In the genomic region with DNA sequence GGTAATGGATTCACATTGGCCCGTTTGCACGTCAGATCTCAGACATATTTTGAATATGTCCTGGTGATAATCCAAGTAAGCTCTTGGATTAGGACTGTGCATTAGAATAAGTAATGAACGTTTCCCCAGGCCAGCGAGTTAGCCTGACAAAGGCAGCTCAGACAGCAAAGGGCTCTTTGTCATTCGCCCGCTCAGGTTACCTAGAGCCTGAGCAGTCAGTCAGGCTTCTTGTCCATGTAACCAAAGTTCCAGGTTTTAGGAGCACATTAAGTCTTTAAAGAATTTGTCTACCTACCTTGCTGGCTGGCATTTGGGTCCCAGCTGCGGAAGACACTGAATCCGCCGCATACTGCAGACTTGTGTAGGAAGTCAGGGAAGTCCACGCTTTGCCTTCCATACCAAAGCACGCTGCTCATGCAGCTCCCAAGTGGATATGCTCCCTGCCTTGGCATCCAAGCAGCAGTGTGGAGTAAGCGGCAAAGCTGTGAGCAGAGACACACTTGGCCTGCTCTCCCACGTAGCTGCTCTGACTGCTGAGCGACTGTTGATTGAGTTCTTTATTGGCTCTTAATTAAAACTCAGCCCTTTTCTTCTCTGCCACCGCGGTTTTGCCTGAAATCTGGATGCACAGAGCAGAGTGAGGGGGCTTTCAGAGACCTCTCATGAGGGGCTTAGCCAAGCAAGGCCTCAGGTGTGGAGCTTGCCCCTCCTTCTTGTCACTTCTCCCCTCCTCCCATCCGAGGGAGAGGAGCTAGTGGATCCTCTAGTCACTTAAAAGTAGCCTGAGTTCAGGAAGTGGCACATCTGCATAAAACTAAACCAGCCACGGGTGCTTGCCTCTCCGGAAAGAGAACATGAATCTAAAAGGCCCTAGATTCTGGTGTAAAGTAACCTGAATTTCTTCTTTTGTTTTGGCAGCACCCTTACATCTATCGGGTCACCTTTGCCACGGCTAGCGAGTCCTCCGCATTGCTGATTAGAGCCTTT, we compare ENCODE assay signal across 15 mouse cellular contexts. TPM values are rescaled to one million over a fixed set of nuclear protein-coding genes. Genes with fewer than 3 reads are reported as not detected.
DNase-seq lines count a peak whose midpoint lies in the region; ATAC-seq and TF ChIP-seq lines count a peak whose summit lies in the region.
"Had no signal": no experiment of that assay in that cellular context is flagged by ENCODE, and none has a peak within 500 bp of the region (broad histone marks: within the 10 kb centered on the region; RNA-seq: fewer than 3 reads in every experiment).

No protein-coding gene starts in this region.

- H3K9ac ChIP-seq in hindbrain, embryonic 15.5 days = no peak overlapping the region
- H3K9ac ChIP-seq in hindbrain, embryonic 14.5 days = no peak overlapping the region
- peak overlapping the region; percentile 17; the same call in 1 of the 2 replicates for H3K9ac ChIP-seq in ES-E14 (ENCODE audit: insufficient read depth, low read depth, low read length, poor library complexity, severe bottlenecking)
- H3K9ac ChIP-seq in forebrain, embryonic 15.5 days (replicated peaks) = no peak overlapping the region
- no peak overlapping the region for H3K9ac ChIP-seq in intestine, embryonic 16.5 days (ENCODE audit: low read depth, low read length)

- no peak for TF ChIP-seq CTCF in thymus, adult 2 months (IDR thresholded peaks at IDR 0.05; ENCODE audit: borderline replicate concordance, control insufficient read depth, extremely low read depth, insufficient read depth, low read length, poor library complexity)

- H3K36me3 ChIP-seq in hindbrain, embryonic 15.5 days = peaks cover 50% of the 10 kb centered on the region
- peaks cover 86% of the 10 kb centered on the region for H3K36me3 ChIP-seq in hindbrain, embryonic 14.5 days (replicated peaks; ENCODE audit: control insufficient read depth, insufficient read depth)
- H3K36me3 ChIP-seq in ES-E14 (ENCODE audit: control insufficient read depth, insufficient read depth, low read length, poor library complexity, severe bottlenecking) = peaks cover 5% of the 10 kb centered on the region
- peaks cover 24% of the 10 kb centered on the region for H3K36me3 ChIP-seq in forebrain, embryonic 15.5 days
- peaks cover 23% of the 10 kb centered on the region for H3K36me3 ChIP-seq in thymus, adult 2 months (ENCODE audit: control insufficient read depth, insufficient read depth, low read length)
- peaks cover 9% of the 10 kb centered on the region; the same call in 1 of the 2 replicates for H3K36me3 ChIP-seq in intestine, embryonic 16.5 days (ENCODE audit: control insufficient read depth, insufficient read depth, low read length)

- no peaks in the 10 kb centered on the region for H3K9me3 ChIP-seq in hindbrain, embryonic 15.5 days
- no peaks in the 10 kb centered on the region for H3K9me3 ChIP-seq in hindbrain, embryonic 14.5 days (ENCODE audit: control insufficient read depth, low read length)
- H3K9me3 ChIP-seq in ES-E14 (ENCODE audit: control insufficient read depth, insufficient read depth, low read depth, low read length) = no peaks in the 10 kb centered on the region
- no peaks in the 10 kb centered on the region for H3K9me3 ChIP-seq in forebrain, embryonic 15.5 days
- no peaks in the 10 kb centered on the region for H3K9me3 ChIP-seq in intestine, embryonic 16.5 days (ENCODE audit: control insufficient read depth, low read length)

- no peak overlapping the region for H3K4me2 ChIP-seq in hindbrain, embryonic 15.5 days
- no peak overlapping the region for H3K4me2 ChIP-seq in hindbrain, embryonic 14.5 days (replicated peaks)
- no peak overlapping the region for H3K4me2 ChIP-seq in forebrain, embryonic 15.5 days (replicated peaks)
- no peak overlapping the region for H3K4me2 ChIP-seq in intestine, embryonic 16.5 days (ENCODE audit: low read depth, low read length)

- TF ChIP-seq POLR2A in thymus, adult 2 months (IDR thresholded peaks at IDR 0.05; ENCODE audit: control insufficient read depth, extremely low read depth, insufficient read depth, low read length, poor library complexity) = no peak

- no peak for ATAC-seq in hindbrain, embryonic 15.5 days (ENCODE audit: low FRiP score, low read depth)
- no peak for ATAC-seq in hindbrain, embryonic 14.5 days (ENCODE audit: low FRiP score)
- peak; percentile 75 for ATAC-seq in forebrain, embryonic 15.5 days (replicated peaks)
- ATAC-seq in granulocyte monocyte progenitor cell, adult 5-6 weeks (replicated peaks; ENCODE audit: poor library complexity, severe bottlenecking) = no peak
- ATAC-seq in intestine, embryonic 16.5 days = no peak

- H3K27me3 ChIP-seq in hindbrain, embryonic 15.5 days = no peaks in the 10 kb centered on the region
- no peaks in the 10 kb centered on the region for H3K27me3 ChIP-seq in hindbrain, embryonic 14.5 days (ENCODE audit: control insufficient read depth, insufficient read depth, low read length)
- no peaks in the 10 kb centered on the region for H3K27me3 ChIP-seq in forebrain, embryonic 15.5 days
- no peaks in the 10 kb centered on the region for H3K27me3 ChIP-seq in thymus, adult 2 months (ENCODE audit: control insufficient read depth, insufficient read depth, low read length)
- no peaks in the 10 kb centered on the region for H3K27me3 ChIP-seq in intestine, embryonic 16.5 days (replicated peaks; ENCODE audit: control insufficient read depth, insufficient read depth, low read length)

- WGBS in hindbrain, embryonic 15.5 days = 56% methylated on average over 23 of the region's 23 CpGs
- 50% methylated on average over 23 of the region's 23 CpGs for WGBS in hindbrain, embryonic 14.5 days
- WGBS in forebrain, embryonic 15.5 days = 24% methylated on average over 23 of the region's 23 CpGs
- WGBS in thymus, adult 2 months = 82% methylated on average over 23 of the region's 23 CpGs
- 81% methylated on average over 23 of the region's 23 CpGs for WGBS in intestine, embryonic 16.5 days

- no peak for DNase-seq in hindbrain, embryonic 14.5 days (ENCODE audit: low spot score)
- peak; percentile 29 for DNase-seq in ES-E14 (ENCODE audit: low read depth, low spot score)
- peak; percentile 26 for DNase-seq in thymus, adult 2 months
- no peak for DNase-seq in adrenal gland, adult 2 months
- DNase-seq: adrenal gland, postnatal 36 days; cerebellum, postnatal 10 days; gastrocnemius, postnatal 36 days; heart, postnatal 14 days; kidney, adult 8-10 months; lung, postnatal 14 days; spleen, adult 18-20 months had no signal

- peak overlapping the region; percentile 30; the same call in 1 of the 2 replicates for H3K27ac ChIP-seq in hindbrain, embryonic 15.5 days (replicated peaks)
- H3K27ac ChIP-seq in hindbrain, embryonic 14.5 days = no peak overlapping the region
- peak overlapping the region; percentile 41 for H3K27ac ChIP-seq in ES-E14 (ENCODE audit: insufficient read depth, low read depth, low read length, poor library complexity, severe bottlenecking)
- no peak overlapping the region for H3K27ac ChIP-seq in forebrain, embryonic 15.5 days (replicated peaks)
- H3K27ac ChIP-seq in thymus, adult 2 months (ENCODE audit: control insufficient read depth, insufficient read depth, low read length) = no peak overlapping the region
- no peak overlapping the region for H3K27ac ChIP-seq in intestine, embryonic 16.5 days (ENCODE audit: low read length)

- no peak overlapping the region for H3K4me3 ChIP-seq in hindbrain, embryonic 15.5 days
- H3K4me3 ChIP-seq in hindbrain, embryonic 14.5 days (replicated peaks; ENCODE audit: low read length) = no peak overlapping the region
- H3K4me3 ChIP-seq in ES-E14 (ENCODE audit: insufficient read depth in 1 of 2, low read depth in 1 of 2, low read length in 2 of 2, poor library complexity in 1 of 2, severe bottlenecking in 1 of 2) = peak overlapping the region; percentile 26 to 31
- no peak overlapping the region for H3K4me3 ChIP-seq in forebrain, embryonic 15.5 days
- H3K4me3 ChIP-seq in thymus, adult 2 months (ENCODE audit: control insufficient read depth, insufficient read depth, low read length) = no peak overlapping the region
- H3K4me3 ChIP-seq in intestine, embryonic 16.5 days (ENCODE audit: low read length) = no peak overlapping the region

- peaks cover 2% of the 10 kb centered on the region; the same call in 1 of the 2 replicates for H3K4me1 ChIP-seq in hindbrain, embryonic 15.5 days (replicated peaks)
- H3K4me1 ChIP-seq in hindbrain, embryonic 14.5 days (replicated peaks; ENCODE audit: control insufficient read depth, insufficient read depth, low read length) = no peaks in the 10 kb centered on the region
- H3K4me1 ChIP-seq in ES-E14 (ENCODE audit: control insufficient read depth in 2 of 2, insufficient read depth in 2 of 2, low read length in 2 of 2, poor library complexity in 1 of 2) = peaks cover 2% of the 10 kb centered on the region in 2 experiments; a peak in 1 of 4 replicates
- peaks cover 12% of the 10 kb centered on the region for H3K4me1 ChIP-seq in forebrain, embryonic 15.5 days
- 0 out of 2 replicates have a peak, but pooled peaks cover 2% of the 10 kb centered on the region for H3K4me1 ChIP-seq in thymus, adult 2 months (replicated peaks; ENCODE audit: control insufficient read depth, insufficient read depth, low read length)
- H3K4me1 ChIP-seq in intestine, embryonic 16.5 days (ENCODE audit: control insufficient read depth, insufficient read depth, low read length) = 0 out of 2 replicates have a peak, but pooled peaks cover 1% of the 10 kb centered on the region

- in situ Hi-C loops in ES-E14 (cut with MboI; ENCODE audit: low sequenced_read_pairs in 2 of 2, unreplicated experiment in 2 of 2) = no loop called here

RNA-seq across cellular contexts. Expression of a gene that starts 32.8 kb away (rescaled TPM):
- 248 and 260 TPM in 2 replicates for polyA plus RNA-seq in hindbrain, embryonic 15.5 days (2015; fragmentation: Nextera tagmentation; extraction: Ambion mirVana)
- polyA plus RNA-seq in hindbrain, embryonic 14.5 days (2014; fragmentation: Nextera tagmentation; extraction: Ambion mirVana) = 271 and 280 TPM in 2 replicates
- total RNA-seq in ES-E14 (2012; rRNA removed) = 152 and 171 TPM in 2 replicates
- polyA plus RNA-seq in forebrain, embryonic 15.5 days (2015; fragmentation: Nextera tagmentation; extraction: Ambion mirVana) = 235 and 239 TPM in 2 replicates
- polyA plus RNA-seq in thymus, adult 2 months (2012; rRNA removed) = 79.8 and 88.9 TPM in 2 replicates
- total RNA-seq in granulocyte monocyte progenitor cell, adult 5-6 weeks (2014; fragmentation: Nextera tagmentation) = 102 and 123 TPM in 2 replicates
- 143 and 158 TPM in 2 replicates for total RNA-seq in granulocyte monocyte progenitor cell, adult 5-6 weeks (2017)
- 187 and 215 TPM in 2 replicates for polyA plus RNA-seq in intestine, embryonic 16.5 days (2015; fragmentation: Nextera tagmentation; extraction: Ambion mirVana)
- total RNA-seq in adrenal gland, adult 2 months (2021) = 100 to 1,000 TPM; 325 to 340 TPM
- 44.5 and 51.2 TPM in 2 replicates for polyA plus RNA-seq in adrenal gland, adult 2 months (2012; rRNA removed)

RNA-seq across cellular contexts. Expression of a gene that starts 42.0 kb away (rescaled TPM):
- polyA plus RNA-seq in hindbrain, embryonic 15.5 days (2015; fragmentation: Nextera tagmentation; extraction: Ambion mirVana) = 67.0 and 69.9 TPM in 2 replicates
- polyA plus RNA-seq in hindbrain, embryonic 14.5 days (2014; fragmentation: Nextera tagmentation; extraction: Ambion mirVana) = 66.0 and 68.9 TPM in 2 replicates
- total RNA-seq in ES-E14 (2012; rRNA removed) = 5.4 and 5.7 TPM in 2 replicates
- 48.8 and 51.8 TPM in 2 replicates for polyA plus RNA-seq in forebrain, embryonic 15.5 days (2015; fragmentation: Nextera tagmentation; extraction: Ambion mirVana)
- 25.1 and 28.7 TPM in 2 replicates for polyA plus RNA-seq in thymus, adult 2 months (2012; rRNA removed)
- total RNA-seq in granulocyte monocyte progenitor cell, adult 5-6 weeks (2014; fragmentation: Nextera tagmentation) = 34.1 and 40.7 TPM in 2 replicates
- 25.6 and 30.0 TPM in 2 replicates for total RNA-seq in granulocyte monocyte progenitor cell, adult 5-6 weeks (2017)
- 40.4 and 44.3 TPM in 2 replicates for polyA plus RNA-seq in intestine, embryonic 16.5 days (2015; fragmentation: Nextera tagmentation; extraction: Ambion mirVana)
- 10 to 100 TPM; 57.1 to 96.0 TPM for total RNA-seq in adrenal gland, adult 2 months (2021)
- 29.4 and 34.6 TPM in 2 replicates for polyA plus RNA-seq in adrenal gland, adult 2 months (2012; rRNA removed)

RNA-seq across cellular contexts. Expression of a gene that starts 59.9 kb away (rescaled TPM):
- polyA plus RNA-seq in hindbrain, embryonic 15.5 days (2015; fragmentation: Nextera tagmentation; extraction: Ambion mirVana) = 46.6 and 47.4 TPM in 2 replicates
- 45.0 and 50.9 TPM in 2 replicates for polyA plus RNA-seq in hindbrain, embryonic 14.5 days (2014; fragmentation: Nextera tagmentation; extraction: Ambion mirVana)
- 17.3 and 28.3 TPM in 2 replicates for total RNA-seq in ES-E14 (2012; rRNA removed)
- 50.1 and 59.7 TPM in 2 replicates for polyA plus RNA-seq in forebrain, embryonic 15.5 days (2015; fragmentation: Nextera tagmentation; extraction: Ambion mirVana)
- 7.2 and 7.5 TPM in 2 replicates for polyA plus RNA-seq in thymus, adult 2 months (2012; rRNA removed)
- total RNA-seq in granulocyte monocyte progenitor cell, adult 5-6 weeks (2014; fragmentation: Nextera tagmentation) = 35.5 and 43.7 TPM in 2 replicates
- total RNA-seq in granulocyte monocyte progenitor cell, adult 5-6 weeks (2017) = 62.6 and 72.8 TPM in 2 replicates
- 44.2 and 54.9 TPM in 2 replicates for polyA plus RNA-seq in intestine, embryonic 16.5 days (2015; fragmentation: Nextera tagmentation; extraction: Ambion mirVana)
- 10 to 100 TPM; 38.8 to 39.0 TPM for total RNA-seq in adrenal gland, adult 2 months (2021)
- polyA plus RNA-seq in adrenal gland, adult 2 months (2012; rRNA removed) = 4.3 and 6.4 TPM in 2 replicates

Comparison
In these comparisons a context has a peak if more than half of its experiments do, and no peak if none do; other contexts are left out.
1. H3K27ac ChIP-seq: peak in hindbrain, embryonic 15.5 days (single experiment) and ES-E14 (single experiment); none in hindbrain, embryonic 14.5 days (single experiment), forebrain, embryonic 15.5 days (single experiment), thymus, adult 2 months (single experiment) and intestine, embryonic 16.5 days (single experiment).
2. H3K4me3 ChIP-seq: peak in ES-E14 (2 of 2); none in hindbrain, embryonic 15.5 days (single experiment), hindbrain, embryonic 14.5 days (single experiment), forebrain, embryonic 15.5 days (single experiment), thymus, adult 2 months (single experiment) and intestine, embryonic 16.5 days (single experiment).
3. DNase-seq: peak in ES-E14 (single experiment) and thymus, adult 2 months (single experiment); none in hindbrain, embryonic 14.5 days (single experiment) and adrenal gland, adult 2 months (single experiment).